Mouse (Mus musculus) c-Kit-positive CD71-positive TER-119-positive erythroid progenitor cells, embryonic 14.5 days (primary cell): ENCODE data around the gene Lrrc36.

Experiments used
- DNase-seq: peaks from one replicate; pipeline ENCODE4 v3.0.0-alpha.2; 2013; ENCODE audit warnings: low spot score

Lrrc36 gene

GRCm38 (mm10) chr8:105484392-105484791, 71.0 kb downstream of the Lrrc36 start:
- DNase-seq = no peak

GRCm38 (mm10) chr8:105488082-105488481, 74.7 kb downstream of the Lrrc36 start:
- DNase-seq = no peak

- no peak for DNase-seq
Observed at GRCm38 (mm10) chr8:105489281-105489680, 75.9 kb downstream of the Lrrc36 start.

- no peak for DNase-seq
Observed at GRCm38 (mm10) chr8:105493495-105493894, 80.1 kb downstream of the Lrrc36 start.

GRCm38 (mm10) chr8:105494566-105494965, 81.2 kb downstream of the Lrrc36 start:
- DNase-seq = no peak

- DNase-seq = no peak
Observed at GRCm38 (mm10) chr8:105495350-105496302, 82.3 kb downstream of the Lrrc36 start.

GRCm38 (mm10) chr8:105496439-105497180, 83.2 kb downstream of the Lrrc36 start, which contains the start of gene Zdhhc1:
Gene Zdhhc1 (minus strand): TSS chr8:105496902.
- DNase-seq = peak; percentile 64

- no peak for DNase-seq
Observed at GRCm38 (mm10) chr8:105499787-105500186, 86.4 kb downstream of the Lrrc36 start.

- no peak for DNase-seq
Observed at GRCm38 (mm10) chr8:105504617-105505016, 91.2 kb downstream of the Lrrc36 start.

GRCm38 (mm10) chr8:105506977-105507376, 93.6 kb downstream of the Lrrc36 start:
- no peak for DNase-seq

GRCm38 (mm10) chr8:105508758-105509157, 95.4 kb downstream of the Lrrc36 start:
- no peak for DNase-seq

GRCm38 (mm10) chr8:105509997-105510735, 96.8 kb downstream of the Lrrc36 start:
- DNase-seq = no peak
